Mouse (Mus musculus): ENCODE results near the gene Smarcc1. TPM values are rescaled to one million over a fixed set of nuclear protein-coding genes. Genes with fewer than 3 reads are reported as not detected.

The Smarcc1 gene
- 33.9 TPM for polyA plus RNA-seq (2015; fragmentation: Illumina TruSeq; extraction: RNeasy Lipid Tissue Mini Kit (QIAGEN cat#74804); ENCODE audit: low read depth, low replicate concordance)

DNA sequence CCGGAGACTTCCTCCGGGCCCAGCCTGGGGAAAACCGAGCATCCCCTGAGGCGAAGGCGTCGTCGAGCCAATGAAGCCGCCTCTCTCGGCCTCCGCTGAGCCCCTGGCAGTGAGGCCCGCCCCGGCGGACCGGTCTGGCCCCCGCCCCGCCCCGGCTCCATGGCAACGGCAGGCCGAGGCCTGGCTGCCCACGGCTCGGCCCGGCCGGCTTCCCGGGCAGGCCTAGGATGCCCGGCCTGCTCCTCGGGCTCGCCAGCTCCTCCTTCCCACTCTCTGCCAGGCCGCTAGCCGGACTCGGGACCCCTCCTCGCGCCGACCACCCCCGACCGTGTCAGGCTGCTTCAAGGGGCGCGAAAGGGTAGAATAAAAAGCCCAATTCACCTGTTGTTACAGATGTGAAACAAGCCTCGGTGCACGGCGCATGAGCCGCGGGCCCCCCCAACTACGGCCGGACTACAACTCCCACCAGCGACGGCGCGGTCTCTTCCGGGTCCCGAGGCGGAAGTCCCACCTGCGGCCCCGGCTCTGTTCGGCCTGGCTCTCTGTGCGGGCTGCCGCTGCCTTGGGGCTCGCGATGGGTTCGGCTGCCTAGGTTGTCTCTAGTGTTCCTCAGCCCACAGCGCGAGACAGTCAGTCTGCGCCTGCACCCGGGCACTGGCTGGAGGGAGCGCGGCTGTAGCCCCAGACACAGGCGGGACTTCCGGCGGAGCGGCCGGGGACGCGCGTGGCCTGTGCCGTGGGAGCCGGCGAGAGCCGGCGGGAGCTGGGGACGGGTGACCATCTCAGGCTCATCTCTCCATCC, at the start of gene Smarcc1:
TSS of gene Smarcc1 (plus strand) at position 732 of the 802 bp plus-strand sequence.

DNA sequence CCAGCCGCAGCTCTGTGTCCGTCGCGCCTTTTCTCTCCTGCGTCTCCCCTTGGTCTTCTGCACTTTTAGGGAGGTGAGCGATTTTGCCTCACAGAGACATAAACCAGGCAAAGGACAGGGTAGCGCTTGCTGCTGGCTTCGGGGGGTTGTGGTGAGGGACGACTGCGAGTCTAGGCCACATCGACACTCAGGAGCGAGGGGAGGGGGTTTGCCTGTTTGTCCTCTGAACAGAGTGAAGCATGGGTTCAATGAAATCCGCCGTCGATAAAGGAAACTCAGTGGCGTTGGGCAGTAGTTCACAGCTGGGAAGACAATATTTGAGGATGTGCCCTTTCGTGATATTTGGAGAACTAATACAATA, 251 bp downstream of the Smarcc1 start, which contains the start of gene Dhx30:
TSS of gene Dhx30 (minus strand) at position 52 of the 361 bp plus-strand sequence.

DNA sequence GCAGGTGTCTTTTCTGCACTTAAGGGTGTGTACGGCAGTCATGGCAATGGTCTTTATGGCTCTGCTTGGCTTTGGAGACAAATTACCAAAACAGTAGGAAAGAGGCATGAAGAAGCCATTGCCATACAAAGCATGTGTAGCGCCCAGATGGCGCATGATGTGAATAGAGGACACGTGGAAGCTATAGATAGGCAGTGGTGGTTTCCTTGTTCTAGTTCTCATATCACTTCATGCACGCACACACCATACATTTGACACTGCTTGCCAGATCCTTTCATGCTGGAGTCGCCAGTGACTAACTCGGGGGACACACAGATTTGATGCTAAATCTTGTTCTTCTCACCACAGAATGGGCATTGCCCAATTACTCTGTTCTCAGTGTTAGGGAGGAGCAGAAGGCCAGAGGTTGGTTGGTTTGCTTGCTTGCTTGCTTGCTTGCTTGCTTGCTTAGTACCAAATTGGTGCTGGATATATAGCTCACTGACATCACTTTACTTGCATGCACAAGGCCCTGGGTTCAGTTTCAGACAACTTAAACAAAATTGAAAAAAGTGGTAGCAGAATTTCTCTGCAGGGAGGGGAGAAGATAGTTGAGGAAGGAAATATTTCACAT, 125.8 kb downstream of the Smarcc1 start, which contains the start of gene Cspg5:
TSS of gene Cspg5 (plus strand) at position 563 of the 613 bp plus-strand sequence.

Other genes with a start within 250 kb of the Smarcc1 start
- 4.9 TPM for gene Cdc25a, start 242.1 kb upstream of the Smarcc1 start, polyA plus RNA-seq (2015; fragmentation: Illumina TruSeq; extraction: RNeasy Lipid Tissue Mini Kit (QIAGEN cat#74804); ENCODE audit: low read depth, low replicate concordance)
- gene Map4, start 186.2 kb upstream of the Smarcc1 start, polyA plus RNA-seq (2015; fragmentation: Illumina TruSeq; extraction: RNeasy Lipid Tissue Mini Kit (QIAGEN cat#74804); ENCODE audit: low read depth, low replicate concordance) = 379 TPM
- gene Dhx30, start 122 bp downstream of the Smarcc1 start, polyA plus RNA-seq (2015; fragmentation: Illumina TruSeq; extraction: RNeasy Lipid Tissue Mini Kit (QIAGEN cat#74804); ENCODE audit: low read depth, low replicate concordance) = 96.0 TPM
- gene Cspg5, start 126.1 kb downstream of the Smarcc1 start, polyA plus RNA-seq (2015; fragmentation: Illumina TruSeq; extraction: RNeasy Lipid Tissue Mini Kit (QIAGEN cat#74804); ENCODE audit: low read depth, low replicate concordance) = 285 TPM
- gene Elp6, start 187.5 kb downstream of the Smarcc1 start, polyA plus RNA-seq (2015; fragmentation: Illumina TruSeq; extraction: RNeasy Lipid Tissue Mini Kit (QIAGEN cat#74804); ENCODE audit: low read depth, low replicate concordance) = 17.0 TPM
- gene Scap, start 215.6 kb downstream of the Smarcc1 start, polyA plus RNA-seq (2015; fragmentation: Illumina TruSeq; extraction: RNeasy Lipid Tissue Mini Kit (QIAGEN cat#74804); ENCODE audit: low read depth, low replicate concordance) = 46.8 TPM

All from brain, adult 10 weeks (tissue).